Mouse (Mus musculus) v-Abl transformed pro-B cells (cell line): Measurements from ENCODE around the gene Klf7.

Source experiments
- in situ Hi-C, 2 experiments: fragments of 400-800 bp; cut with MboI; formaldehyde crosslinking; loops; one replicate each; pipeline ENCODE4 v1.15.1; 2025; ENCODE audit not compliant: unreplicated experiment in 2 of 2

Klf7 gene

GRCm38 (mm10) chr1:64107526-64107925 lies 14.6 kb downstream of the Klf7 start:
- in situ Hi-C loops: loop anchor here in 1 of 2 experiments (25.0 kb wide), 1 partner anchor 430 kb away; the partner anchor contains the start of gene Creb1

GRCm38 (mm10) chr1:64106127-64106526 lies 16.0 kb downstream of the Klf7 start:
- in situ Hi-C loops: loop anchor here in 1 of 2 experiments (25.0 kb wide), 1 partner anchor 431 kb away; the partner anchor contains the start of gene Creb1

GRCm38 (mm10) chr1:64105181-64105646 lies 16.9 kb downstream of the Klf7 start:
- in situ Hi-C loops: loop anchor here in 1 of 2 experiments (25.0 kb wide), 1 partner anchor 432 kb away; the partner anchor contains the start of gene Creb1

GRCm38 (mm10) chr1:64104665-64105064 lies 17.4 kb downstream of the Klf7 start:
- in situ Hi-C loops: loop anchor here in 1 of 2 experiments (25.0 kb wide), 1 partner anchor 433 kb away; the partner anchor contains the start of gene Creb1

- in situ Hi-C loops: loop anchor here in 1 of 2 experiments (25.0 kb wide), 1 partner anchor 436 kb away; the partner anchor contains the start of gene Creb1
Observed at GRCm38 (mm10) chr1:64101331-64101730, 20.8 kb downstream of the Klf7 start.

- in situ Hi-C loops: loop anchor here in 1 of 2 experiments (25.0 kb wide), 1 partner anchor 1089 kb away; the partner anchor contains the start of genes Idh1 and Pikfyve
Observed at GRCm38 (mm10) chr1:64098800-64099199, 23.3 kb downstream of the Klf7 start.

- in situ Hi-C loops: loop anchor here in 1 of 2 experiments (25.0 kb wide), 1 partner anchor 1090 kb away; the partner anchor contains the start of genes Idh1 and Pikfyve
Observed at GRCm38 (mm10) chr1:64097640-64098287, 24.3 kb downstream of the Klf7 start.

GRCm38 (mm10) chr1:64093018-64093417 lies 29.1 kb downstream of the Klf7 start:
- in situ Hi-C loops: loop anchor here in 1 of 2 experiments (25.0 kb wide), 1 partner anchor 1094 kb away; the partner anchor contains the start of genes Idh1 and Pikfyve

- in situ Hi-C loops: loop anchor here in 1 of 2 experiments (25.0 kb wide), 1 partner anchor 1096 kb away; the partner anchor contains the start of genes Idh1 and Pikfyve
Observed at GRCm38 (mm10) chr1:64091591-64091990, 30.5 kb downstream of the Klf7 start.

GRCm38 (mm10) chr1:64090566-64090965 lies 31.5 kb downstream of the Klf7 start:
- in situ Hi-C loops: loop anchor here in 1 of 2 experiments (25.0 kb wide), 1 partner anchor 1097 kb away; the partner anchor contains the start of genes Idh1 and Pikfyve

GRCm38 (mm10) chr1:64089691-64090090 lies 32.4 kb downstream of the Klf7 start:
- in situ Hi-C loops: loop anchor here (5.0 to 25.0 kb wide), 3 partner anchors 33 to 1098 kb away; partner anchors contain the start of genes Klf7 (in 2 of the 2), Creb1 (in 1 of the 2), Idh1 (in 1 of the 2) and Pikfyve (in 1 of the 2)

- in situ Hi-C loops: loop anchor here (5.0 to 25.0 kb wide), 3 partner anchors 34 to 1099 kb away; partner anchors contain the start of genes Klf7 (in 2 of the 2), Creb1 (in 1 of the 2), Idh1 (in 1 of the 2) and Pikfyve (in 1 of the 2)
Observed at GRCm38 (mm10) chr1:64088604-64089320, 33.3 kb downstream of the Klf7 start.

- in situ Hi-C loops: loop anchor here (5.0 to 25.0 kb wide), 3 partner anchors 34 to 1099 kb away; partner anchors contain the start of genes Klf7 (in 2 of the 2), Creb1 (in 1 of the 2), Idh1 (in 1 of the 2) and Pikfyve (in 1 of the 2)
Observed at GRCm38 (mm10) chr1:64087657-64088603, 34.2 kb downstream of the Klf7 start.

- in situ Hi-C loops: loop anchor here (5.0 to 25.0 kb wide), 3 partner anchors 36 to 1101 kb away; partner anchors contain the start of genes Klf7 (in 2 of the 2), Creb1 (in 1 of the 2), Idh1 (in 1 of the 2) and Pikfyve (in 1 of the 2)
Observed at GRCm38 (mm10) chr1:64085875-64086274, 36.2 kb downstream of the Klf7 start.

GRCm38 (mm10) chr1:64085361-64085760 lies 36.7 kb downstream of the Klf7 start:
- in situ Hi-C loops: loop anchor here (5.0 to 25.0 kb wide), 3 partner anchors 37 to 1102 kb away; partner anchors contain the start of genes Klf7 (in 2 of the 2), Creb1 (in 1 of the 2), Idh1 (in 1 of the 2) and Pikfyve (in 1 of the 2)

GRCm38 (mm10) chr1:64084706-64085105 lies 37.4 kb downstream of the Klf7 start:
- in situ Hi-C loops: loop anchor here (5.0 to 25.0 kb wide), 3 partner anchors 38 to 1103 kb away; partner anchors contain the start of genes Klf7 (in 2 of the 2), Creb1 (in 1 of the 2), Idh1 (in 1 of the 2) and Pikfyve (in 1 of the 2)

- in situ Hi-C loops: loop anchor here in 1 of 2 experiments (25.0 kb wide), 1 partner anchor 1106 kb away; the partner anchor contains the start of genes Idh1 and Pikfyve
Observed at GRCm38 (mm10) chr1:64081791-64082190, 40.3 kb downstream of the Klf7 start.

- in situ Hi-C loops: loop anchor here in 1 of 2 experiments (25.0 kb wide), 1 partner anchor 1106 kb away; the partner anchor contains the start of genes Idh1 and Pikfyve
Observed at GRCm38 (mm10) chr1:64081217-64081616, 40.9 kb downstream of the Klf7 start.
